Mouse (Mus musculus): Measurements from ENCODE around the gene Ahdc1. TPM values are rescaled to one million over a fixed set of nuclear protein-coding genes. Genes with fewer than 3 reads are reported as not detected.

Gene Ahdc1
- total and polyA plus RNA-seq, 3 experiments: 1.6 to 19.9 (median 8.4) TPM

DNA sequence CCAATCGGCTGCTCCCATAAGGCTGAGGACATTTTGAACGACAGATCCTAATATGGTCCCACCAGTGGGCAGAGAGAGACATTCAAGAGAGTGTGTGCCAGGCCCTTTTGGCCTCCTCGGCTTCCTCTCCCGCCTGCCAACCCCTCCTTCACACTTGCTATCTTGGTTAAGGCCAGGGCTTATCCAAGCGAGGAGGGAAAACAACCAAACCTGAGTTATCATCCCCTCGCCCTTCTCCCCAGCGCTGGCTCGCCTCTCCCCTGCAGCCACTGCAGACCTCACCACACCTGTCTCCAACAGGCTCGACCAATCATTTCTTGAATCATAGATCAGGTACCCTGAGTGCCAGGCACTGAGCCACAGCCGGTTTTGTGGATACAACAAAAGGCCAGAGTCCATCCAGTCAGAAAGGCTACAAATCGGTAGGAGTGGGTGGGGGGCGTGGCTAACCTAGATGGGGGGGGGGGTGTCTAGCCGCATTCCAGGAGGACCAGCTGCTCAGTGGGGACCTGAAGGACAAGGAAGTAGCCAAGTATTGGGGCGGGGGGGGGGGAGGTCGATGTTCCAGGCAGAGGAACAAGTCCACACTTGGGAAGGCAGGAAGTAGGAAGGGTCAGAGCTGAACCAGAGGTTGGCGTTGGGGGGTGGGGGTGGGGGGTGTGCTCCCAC is 92.6 kb downstream of the Ahdc1 start:
- no peaks in the 10 kb centered on the region for H3K9me3 ChIP-seq (replicated peaks; ENCODE audit: low read length)
- no peak overlapping the region for H3K27ac ChIP-seq (ENCODE audit: insufficient read depth, low read depth)
- no peak overlapping the region for H3K4me3 ChIP-seq (replicated peaks in 1 of 3; ENCODE audit: low read depth in 2 of 3, low read length in 2 of 3, poor library complexity in 1 of 3)
- H3K27me3 ChIP-seq (replicated peaks): no peaks in the 10 kb centered on the region
- no peak overlapping the region for H3K4me2 ChIP-seq (ENCODE audit: insufficient read depth, low read depth, poor library complexity, severe bottlenecking)
- H3K79me2 ChIP-seq (replicated peaks; ENCODE audit: control insufficient read depth, extremely low read depth, insufficient read depth, poor library complexity, severe bottlenecking): no peaks in the 10 kb centered on the region
- no peaks in the 10 kb centered on the region for H3K36me3 ChIP-seq (replicated peaks in 1 of 2; ENCODE audit: control insufficient read depth in 1 of 2, insufficient read depth in 1 of 2, low read length in 1 of 2)
- no peak for DNase-seq (ENCODE audit: extremely low read depth)
- H3K9ac ChIP-seq (ENCODE audit: insufficient read depth, low read depth): no peak overlapping the region
- dilution Hi-C loops (cut with MboI; ENCODE audit: extremely low pct_ligation_motif_present, extremely low pct_unique_long_range_greater_than_20kb, low sequenced_read_pairs): no loop called here
- H3K4me1 ChIP-seq (ENCODE audit: control insufficient read depth in 1 of 2, insufficient read depth in 2 of 2): peaks cover 2 to 11% of the 10 kb centered on the region in 2 experiments; a peak in 3 of 4 replicates
- in situ Hi-C loops (cut with MboI; ENCODE audit: low pct_ligation_motif_present, low pct_unique_long_range_greater_than_20kb, low sequenced_read_pairs): no loop called here
- TF ChIP-seq IRF4 (IDR thresholded peaks at IDR 0.05; ENCODE audit: low read depth, low read length) (no peak), HCFC1 (IDR thresholded peaks at IDR 0.05; ENCODE audit: low read depth, low read length) (no peak), ZMIZ1 (IDR thresholded peaks at IDR 0.05; ENCODE audit: low read depth, low read length) (no peak), JUN (IDR thresholded peaks at IDR 0.05; ENCODE audit: insufficient read depth, low read depth, low read length) (no peak), KAT2A (IDR thresholded peaks at IDR 0.05; ENCODE audit: insufficient replicate concordance, low read length) (no peak), MXI1 (IDR thresholded peaks at IDR 0.05; ENCODE audit: low read depth, low read length) (no peak), ETS1 (conservative IDR thresholded peaks at IDR 0.05; ENCODE audit: low read depth, low read length) (no peak), UBTF (IDR thresholded peaks at IDR 0.05; ENCODE audit: low read depth, low read length) (no peak), NRF1 (IDR thresholded peaks at IDR 0.05; ENCODE audit: low read depth, low read length) (no peak), CTCF (conservative IDR thresholded peaks at IDR 0.05 in 1 of 2, IDR thresholded peaks at IDR 0.05 in 1 of 2; ENCODE audit: low read depth in 2 of 2, low read length in 2 of 2) (no peak), ZNF384 (IDR thresholded peaks at IDR 0.05; ENCODE audit: low read depth, low read length) (no peak), E2F4 (IDR thresholded peaks at IDR 0.05; ENCODE audit: insufficient replicate concordance, low read depth, low read length) (no peak), ZKSCAN1 (IDR thresholded peaks at IDR 0.05; ENCODE audit: borderline replicate concordance, low read depth, low read length) (no peak), CHD2 (IDR thresholded peaks at IDR 0.05; ENCODE audit: low read length) (no peak), PAX5 (IDR thresholded peaks at IDR 0.05; ENCODE audit: low read length) (no peak), JUND (conservative IDR thresholded peaks at IDR 0.05; ENCODE audit: low read depth, low read length) (no peak), TBP (conservative IDR thresholded peaks at IDR 0.05; ENCODE audit: low read depth, low read length) (no peak), ZC3H11A (IDR thresholded peaks at IDR 0.05; ENCODE audit: low read depth, low read length) (no peak)

DNA sequence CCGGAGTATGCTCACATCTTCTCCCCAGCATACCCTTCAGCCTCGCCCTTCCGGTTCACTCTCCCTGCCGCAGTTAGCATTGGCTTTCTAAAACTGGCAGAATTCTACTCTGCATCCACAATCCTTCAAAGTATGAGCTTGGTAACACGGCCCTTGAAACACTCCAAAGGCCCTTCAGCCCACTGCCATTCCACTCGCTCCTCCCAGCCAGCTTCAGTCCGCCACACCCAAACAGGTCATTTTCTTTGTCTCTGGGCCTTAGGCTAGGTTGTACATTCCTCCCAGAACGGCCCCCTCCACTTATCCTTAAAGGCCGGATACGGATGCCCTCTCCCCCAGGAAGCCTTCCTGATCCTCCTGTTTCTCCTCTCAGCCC is 93.1 kb downstream of the Ahdc1 start:
- H3K4me3 ChIP-seq (replicated peaks in 1 of 3; ENCODE audit: low read depth in 2 of 3, low read length in 2 of 3, poor library complexity in 1 of 3): no peak overlapping the region

More for the DNA sequence above, 93.1 kb downstream of the Ahdc1 start:
- Histone ChIP-seq H3K4me1 (ENCODE audit: control insufficient read depth in 1 of 2, insufficient read depth in 2 of 2) (peaks cover 2 to 16% of the 10 kb centered on the region in 2 experiments; a peak in 3 of 4 replicates), H3K4me2 (ENCODE audit: insufficient read depth, low read depth, poor library complexity, severe bottlenecking) (no peak overlapping the region), H3K27me3 (replicated peaks) (no peaks in the 10 kb centered on the region), H3K27ac (ENCODE audit: insufficient read depth, low read depth) (no peak overlapping the region), H3K9me3 (replicated peaks; ENCODE audit: low read length) (no peaks in the 10 kb centered on the region), H3K79me2 (replicated peaks; ENCODE audit: control insufficient read depth, extremely low read depth, insufficient read depth, poor library complexity, severe bottlenecking) (no peaks in the 10 kb centered on the region), H3K36me3 (replicated peaks in 1 of 2; ENCODE audit: control insufficient read depth in 1 of 2, insufficient read depth in 1 of 2, low read length in 1 of 2) (no peaks in the 10 kb centered on the region), H3K9ac (ENCODE audit: insufficient read depth, low read depth) (no peak overlapping the region)
- DNase-seq (ENCODE audit: extremely low read depth): no peak
- dilution Hi-C loops (cut with MboI; ENCODE audit: extremely low pct_ligation_motif_present, extremely low pct_unique_long_range_greater_than_20kb, low sequenced_read_pairs) (no loop called here), in situ Hi-C loops (cut with MboI; ENCODE audit: low pct_ligation_motif_present, low pct_unique_long_range_greater_than_20kb, low sequenced_read_pairs) (no loop called here)
- TF ChIP-seq EP300 (IDR thresholded peaks at IDR 0.05; ENCODE audit: low read length): no peak
- no peak for TF ChIP-seq PAX5 (IDR thresholded peaks at IDR 0.05; ENCODE audit: low read length)
- no peak for TF ChIP-seq CHD1 (IDR thresholded peaks at IDR 0.05; ENCODE audit: low read depth, low read length)
- no peak for TF ChIP-seq POLR2A (IDR thresholded peaks at IDR 0.05; ENCODE audit: low read depth, low read length)
- no peak for TF ChIP-seq GABPA (IDR thresholded peaks at IDR 0.05; ENCODE audit: insufficient replicate concordance, low read depth, low read length)
- no peak for TF ChIP-seq RCOR1 (conservative IDR thresholded peaks at IDR 0.05; ENCODE audit: low read depth, low read length)
- TF ChIP-seq USF1 (IDR thresholded peaks at IDR 0.05; ENCODE audit: low read depth, low read length): no peak
- no peak for TF ChIP-seq SIN3A (IDR thresholded peaks at IDR 0.05; ENCODE audit: low read length)
- no peak for TF ChIP-seq NRF1 (IDR thresholded peaks at IDR 0.05; ENCODE audit: low read depth, low read length)
- TF ChIP-seq JUN (IDR thresholded peaks at IDR 0.05; ENCODE audit: insufficient read depth, low read depth, low read length): no peak
- no peak for TF ChIP-seq ZMIZ1 (IDR thresholded peaks at IDR 0.05; ENCODE audit: low read depth, low read length)
- TF ChIP-seq ZNF384 (IDR thresholded peaks at IDR 0.05; ENCODE audit: low read depth, low read length): no peak
- TF ChIP-seq ZKSCAN1 (IDR thresholded peaks at IDR 0.05; ENCODE audit: borderline replicate concordance, low read depth, low read length): no peak
- no peak for TF ChIP-seq ELF1 (IDR thresholded peaks at IDR 0.05; ENCODE audit: low read depth, low read length)
